Mouse (Mus musculus): ENCODE measurements around the gene Dclk1. TPM values are rescaled to one million over a fixed set of nuclear protein-coding genes. Genes with fewer than 3 reads are reported as not detected.

Gene Dclk1
- polyA plus RNA-seq, 1 experiment from 2014 or later: 47.6 TPM

DNA sequence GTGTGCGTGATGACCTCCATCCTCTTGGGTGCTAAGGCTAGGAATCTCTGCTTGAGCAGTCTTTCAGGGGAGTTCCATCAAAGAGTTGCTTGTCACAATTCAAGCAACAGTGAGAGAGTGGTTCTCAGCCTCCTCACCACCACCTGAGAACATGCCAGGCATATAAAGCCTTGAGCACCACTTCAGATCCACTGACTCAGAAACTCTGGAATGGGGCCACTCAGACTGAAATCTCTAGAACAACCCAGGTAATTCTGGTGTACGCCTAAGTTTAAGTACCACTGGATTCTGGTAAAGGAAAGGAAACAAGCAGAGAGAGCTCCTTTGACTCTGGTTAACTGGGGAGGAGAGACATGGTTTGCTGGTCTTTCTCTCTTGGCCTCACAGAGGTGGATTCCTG, 210.3 kb downstream of the Dclk1 start:
- WGBS: 82% methylated on average over 2 of the region's 2 CpGs
- DNase-seq (ENCODE audit: extremely low spot score, low spot score): no peak

DNA sequence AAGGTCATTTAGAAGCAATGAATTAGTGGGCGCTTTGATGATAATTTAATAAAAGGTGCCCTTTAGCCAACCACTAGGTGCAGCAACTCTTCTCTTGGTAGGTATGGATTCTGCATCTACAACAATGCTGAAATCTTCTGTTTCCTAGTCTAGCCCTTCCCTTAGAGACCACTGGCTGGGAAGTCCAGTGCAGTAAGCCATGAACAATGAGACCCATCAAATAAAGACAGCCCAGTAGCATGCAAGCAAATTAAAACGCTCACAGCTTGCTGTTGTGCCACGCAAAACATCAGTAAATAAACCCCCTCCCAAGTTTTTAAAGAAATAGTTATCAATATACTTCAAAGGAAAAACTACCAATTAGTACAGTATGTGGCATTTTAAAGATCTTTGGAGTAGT, 218.9 kb downstream of the Dclk1 start:
- H3K9me3 ChIP-seq: no peaks in the 10 kb centered on the region
- H3K27ac ChIP-seq: peak overlapping the region; percentile 77; the same call in 1 of the 2 replicates
- no peaks in the 10 kb centered on the region; the same call in 1 of the 2 replicates for H3K27me3 ChIP-seq (ENCODE audit: poor library complexity, severe bottlenecking)
- DNase-seq (ENCODE audit: extremely low spot score, low spot score): no peak
- peak overlapping the region; percentile 47; the same call in 1 of the 2 replicates for H3K4me3 ChIP-seq
- 50% methylated on average over 3 of the region's 3 CpGs for WGBS
- H3K36me3 ChIP-seq (replicated peaks): no peaks in the 10 kb centered on the region
- peaks cover 33% of the 10 kb centered on the region for H3K4me1 ChIP-seq

More for the DNA sequence above, 210.3 kb downstream of the Dclk1 start:
- Histone ChIP-seq H3K9me3 (no peaks in the 10 kb centered on the region), H3K4me1 (no peaks in the 10 kb centered on the region), H3K4me3 (no peak overlapping the region), H3K27ac (no peak overlapping the region), H3K36me3 (replicated peaks) (no peaks in the 10 kb centered on the region; the same call in 1 of the 2 replicates), H3K27me3 (ENCODE audit: poor library complexity, severe bottlenecking) (no peaks in the 10 kb centered on the region)

DNA sequence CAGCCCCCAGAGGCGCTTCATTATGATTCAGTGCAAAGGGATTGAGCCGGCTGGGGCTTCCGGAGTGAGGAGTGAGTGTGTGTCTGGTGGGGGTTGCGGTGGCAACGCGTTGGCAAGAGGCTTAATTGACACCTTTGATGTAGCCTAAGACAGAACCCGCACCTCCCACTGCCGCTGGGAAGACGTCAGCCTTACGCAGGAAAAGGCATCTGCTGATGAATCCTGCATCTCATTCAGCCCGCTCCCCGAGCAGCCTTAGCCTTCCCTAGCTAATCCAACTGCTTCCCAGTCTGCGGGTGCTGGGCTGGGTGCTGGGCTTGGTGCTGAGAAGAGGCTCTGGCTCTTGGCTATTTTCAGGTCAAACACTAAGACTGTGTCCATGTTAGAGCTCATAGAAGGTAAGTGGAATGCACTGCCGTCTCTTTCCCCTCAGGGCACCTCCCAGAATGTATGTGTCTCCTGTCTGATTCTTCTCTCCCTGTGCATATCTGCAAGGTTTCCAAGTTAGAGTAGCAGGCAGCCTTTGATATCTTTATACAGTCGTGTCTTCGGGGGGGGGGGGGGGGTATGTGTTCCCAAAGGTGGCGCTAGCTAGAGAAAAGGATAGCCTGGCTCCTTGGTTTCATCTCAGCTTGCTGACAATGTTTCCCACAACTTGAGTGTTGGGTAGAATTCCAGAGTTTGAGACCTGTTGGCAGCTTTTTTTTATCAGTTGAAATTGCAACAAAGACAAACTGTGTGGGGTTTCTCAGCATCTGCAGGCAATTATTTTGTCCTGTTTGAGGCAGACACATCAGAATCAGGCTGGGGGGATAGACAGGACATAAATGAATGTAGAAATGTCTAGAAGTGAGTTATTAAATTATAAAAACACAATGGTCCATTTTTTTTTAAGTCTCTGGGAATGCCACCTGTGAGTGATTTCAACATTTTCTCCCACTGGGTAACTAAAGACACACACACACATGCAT, 219.8 kb downstream of the Dclk1 start:
- Histone ChIP-seq H3K9me3 (no peaks in the 10 kb centered on the region), H3K36me3 (replicated peaks) (no peaks in the 10 kb centered on the region), H3K4me3 (peak overlapping the region; percentile 47), H3K27ac (peak overlapping the region; percentile 77), H3K27me3 (ENCODE audit: poor library complexity, severe bottlenecking) (no peaks in the 10 kb centered on the region; the same call in 1 of the 2 replicates), H3K4me1 (peaks cover 36% of the 10 kb centered on the region)
- WGBS: under 1% methylated on average over 17 of the region's 17 CpGs
- DNase-seq (ENCODE audit: extremely low spot score, low spot score): peak; percentile 73

DNA sequence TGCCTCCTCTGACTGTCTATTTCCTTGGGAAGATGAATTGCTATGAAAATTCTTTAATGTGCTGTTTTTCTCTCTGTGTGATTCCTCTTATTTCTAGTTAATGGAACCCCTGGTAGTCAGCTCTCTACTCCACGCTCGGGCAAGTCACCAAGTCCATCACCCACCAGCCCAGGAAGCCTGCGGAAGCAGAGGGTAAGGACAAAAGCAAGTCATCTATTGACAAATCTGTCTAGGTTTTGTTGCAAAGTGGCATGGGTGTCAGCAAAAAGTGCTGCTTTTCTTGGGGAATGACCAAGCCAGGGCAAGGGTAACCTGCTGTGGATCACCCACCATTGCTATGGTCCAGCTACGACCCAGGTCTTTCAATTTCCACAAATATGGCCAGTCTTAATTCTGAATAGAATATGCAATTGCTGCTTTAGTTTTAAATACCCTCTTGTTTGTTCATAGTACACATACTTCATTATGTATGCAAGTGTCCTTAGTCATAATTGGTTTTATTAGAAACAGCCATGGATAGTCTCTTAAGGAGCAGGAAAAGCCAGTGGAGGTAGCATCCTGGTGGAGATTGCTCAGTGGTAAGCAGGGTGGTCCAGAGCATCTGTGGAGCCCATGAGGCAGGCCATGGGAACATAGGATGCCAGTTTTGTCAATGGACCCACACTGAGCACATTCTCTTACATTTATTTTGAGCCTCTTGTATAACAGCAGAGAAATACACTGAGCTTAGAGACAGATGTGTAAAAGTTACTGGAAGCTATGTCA, 220.9 kb downstream of the Dclk1 start:
- peaks cover 36% of the 10 kb centered on the region for H3K4me1 ChIP-seq
- no peak for DNase-seq (ENCODE audit: extremely low spot score, low spot score)
- no peak overlapping the region for H3K4me3 ChIP-seq
- no peaks in the 10 kb centered on the region; the same call in 1 of the 2 replicates for H3K27me3 ChIP-seq (ENCODE audit: poor library complexity, severe bottlenecking)
- no peaks in the 10 kb centered on the region for H3K9me3 ChIP-seq
- H3K36me3 ChIP-seq (replicated peaks): no peaks in the 10 kb centered on the region
- WGBS: 92% methylated on average over 4 of the region's 4 CpGs
- no peak overlapping the region for H3K27ac ChIP-seq

DNA sequence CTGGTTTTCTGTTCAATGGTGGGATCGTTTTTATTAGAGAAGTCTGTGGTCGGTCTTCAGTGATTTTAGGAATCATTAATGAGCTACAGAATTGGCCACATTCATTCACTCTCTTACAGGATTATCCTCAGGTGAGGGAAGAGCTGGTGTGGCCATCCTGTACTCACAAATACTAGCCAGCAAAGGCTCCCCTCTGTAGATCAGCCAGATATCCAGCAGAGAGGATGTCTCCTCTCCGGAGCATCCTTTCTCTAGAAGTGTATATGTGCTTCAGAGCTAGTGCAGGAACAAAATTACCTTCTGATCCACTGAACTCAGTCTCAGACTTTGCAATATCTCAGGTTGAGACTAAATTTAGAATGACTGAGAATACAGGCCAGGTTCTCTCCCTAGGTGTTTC, 222.1 kb downstream of the Dclk1 start:
- no peak overlapping the region for H3K27ac ChIP-seq
- no peak for DNase-seq (ENCODE audit: extremely low spot score, low spot score)
- H3K36me3 ChIP-seq (replicated peaks): no peaks in the 10 kb centered on the region
- H3K27me3 ChIP-seq (ENCODE audit: poor library complexity, severe bottlenecking): no peaks in the 10 kb centered on the region; the same call in 1 of the 2 replicates
- H3K4me3 ChIP-seq: no peak overlapping the region
- H3K4me1 ChIP-seq: peaks cover 36% of the 10 kb centered on the region
- WGBS: 56% methylated on average over 3 of the region's 3 CpGs
- no peaks in the 10 kb centered on the region for H3K9me3 ChIP-seq

DNA sequence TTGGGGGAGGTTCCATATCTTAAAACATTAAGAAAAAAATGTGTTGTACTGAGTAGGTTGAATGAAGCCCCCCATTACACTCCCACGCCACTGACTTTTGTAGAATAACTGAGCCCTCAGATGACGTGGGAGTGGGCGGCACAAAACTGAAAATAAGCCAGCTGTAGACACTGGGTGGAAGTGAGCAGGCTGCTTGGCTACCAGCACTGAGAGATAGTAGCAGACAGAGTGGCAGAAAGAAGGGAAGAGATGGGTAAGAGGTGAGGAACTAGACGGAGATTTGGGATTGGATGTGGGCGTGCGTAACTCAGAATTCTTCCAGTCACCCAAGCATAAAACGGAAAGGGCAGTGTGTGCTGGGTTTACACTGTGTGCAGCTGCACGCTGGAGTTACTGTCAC, 223.6 kb downstream of the Dclk1 start:
- Histone ChIP-seq H3K36me3 (replicated peaks) (no peaks in the 10 kb centered on the region), H3K9me3 (no peaks in the 10 kb centered on the region), H3K4me1 (peaks cover 30% of the 10 kb centered on the region), H3K4me3 (no peak overlapping the region), H3K27me3 (ENCODE audit: poor library complexity, severe bottlenecking) (no peaks in the 10 kb centered on the region; the same call in 1 of the 2 replicates), H3K27ac (no peak overlapping the region)
- WGBS: 86% methylated on average over 8 of the region's 8 CpGs
- DNase-seq (ENCODE audit: extremely low spot score, low spot score): no peak

DNA sequence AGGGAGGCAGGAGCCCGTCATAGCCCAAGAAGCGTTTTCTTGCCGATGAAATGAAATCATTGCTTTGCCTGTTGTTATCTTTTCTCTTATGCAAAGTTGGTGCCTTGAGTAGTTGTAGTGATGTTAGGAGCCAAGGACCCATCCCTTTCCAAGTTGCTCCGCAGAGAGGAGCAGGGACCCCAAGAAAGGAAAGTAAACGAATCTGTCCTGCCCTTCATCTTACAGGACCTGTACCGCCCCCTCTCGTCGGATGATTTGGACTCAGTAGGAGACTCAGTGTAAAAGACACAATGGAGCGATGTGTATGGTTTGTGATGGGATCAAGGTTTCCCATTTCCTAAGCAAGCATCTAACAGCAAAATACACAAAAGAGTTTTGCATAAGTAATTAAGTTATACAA, 224.2 kb downstream of the Dclk1 start:
- Histone ChIP-seq H3K4me3 (no peak overlapping the region), H3K27me3 (ENCODE audit: poor library complexity, severe bottlenecking) (no peaks in the 10 kb centered on the region; the same call in 1 of the 2 replicates), H3K27ac (0 out of 2 replicates have a peak overlapping the region, but pooled peaks have one; percentile 30), H3K36me3 (replicated peaks) (no peaks in the 10 kb centered on the region), H3K4me1 (peaks cover 24% of the 10 kb centered on the region), H3K9me3 (no peaks in the 10 kb centered on the region)
- no peak for DNase-seq (ENCODE audit: extremely low spot score, low spot score)
- WGBS: 70% methylated on average over 9 of the region's 9 CpGs

DNA sequence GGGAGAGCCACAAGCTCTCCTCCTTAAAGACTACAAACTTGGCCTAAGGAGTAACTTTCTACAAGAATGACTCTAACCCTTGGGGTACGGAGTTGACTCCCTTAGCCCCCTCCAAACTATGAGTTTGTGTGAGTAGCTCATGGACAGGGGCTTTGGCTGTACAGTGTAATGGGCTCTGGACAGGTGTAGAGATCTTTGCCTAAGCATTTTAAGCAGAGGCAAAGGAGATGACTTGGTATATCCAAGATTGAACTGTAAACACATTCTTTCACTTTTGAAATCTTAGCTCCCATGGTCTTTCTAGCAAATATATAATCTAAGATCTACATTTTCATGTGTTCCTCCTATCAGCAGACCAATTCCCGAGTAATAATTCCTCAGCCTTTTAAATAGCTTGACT, 229.9 kb downstream of the Dclk1 start, which contains the start of gene Gm21954:
Gene Gm21954, minus strand, starts transcription at position 101 of the 400 bp plus-strand sequence.
- no peaks in the 10 kb centered on the region for H3K27me3 ChIP-seq (ENCODE audit: poor library complexity, severe bottlenecking)
- WGBS: 91% methylated on average over 2 of the region's 2 CpGs
- no peak for DNase-seq (ENCODE audit: extremely low spot score, low spot score)

DNA sequence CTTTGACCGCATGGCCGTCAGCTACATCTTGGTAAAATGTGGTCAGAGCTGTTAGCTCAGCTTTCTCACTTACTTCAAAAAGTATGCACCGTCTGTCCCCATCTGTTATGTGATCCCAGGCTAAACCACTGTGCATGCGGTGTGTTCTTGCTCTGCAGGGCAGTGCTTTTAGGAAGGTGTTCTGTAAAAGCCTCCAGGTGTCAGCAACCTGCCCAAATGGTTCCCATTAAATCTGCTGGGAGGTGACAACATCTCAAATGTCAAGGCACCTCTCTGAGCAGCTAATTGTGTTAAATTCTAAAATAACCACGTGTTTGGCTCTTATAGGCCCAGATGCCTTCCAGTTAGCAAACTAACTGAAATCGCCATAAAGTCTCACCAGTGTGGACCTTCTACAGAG, 231.0 kb downstream of the Dclk1 start:
- Histone ChIP-seq H3K27me3 (ENCODE audit: poor library complexity, severe bottlenecking) (no peaks in the 10 kb centered on the region), H3K4me1 (peaks cover 14% of the 10 kb centered on the region), H3K36me3 (replicated peaks) (no peaks in the 10 kb centered on the region), H3K9me3 (no peaks in the 10 kb centered on the region), H3K27ac (no peak overlapping the region), H3K4me3 (no peak overlapping the region)
- 80% methylated on average over 6 of the region's 6 CpGs for WGBS
- no peak for DNase-seq (ENCODE audit: extremely low spot score, low spot score)

More for the DNA sequence above, 229.9 kb downstream of the Dclk1 start, which contains the start of gene Gm21954:
- H3K36me3 ChIP-seq (replicated peaks): no peaks in the 10 kb centered on the region
- no peaks in the 10 kb centered on the region for H3K9me3 ChIP-seq
- H3K4me3 ChIP-seq: no peak within 1 kb of the TSS
- peaks cover 14% of the 10 kb centered on the region for H3K4me1 ChIP-seq
- no peak within 1 kb of the TSS for H3K27ac ChIP-seq

DNA sequence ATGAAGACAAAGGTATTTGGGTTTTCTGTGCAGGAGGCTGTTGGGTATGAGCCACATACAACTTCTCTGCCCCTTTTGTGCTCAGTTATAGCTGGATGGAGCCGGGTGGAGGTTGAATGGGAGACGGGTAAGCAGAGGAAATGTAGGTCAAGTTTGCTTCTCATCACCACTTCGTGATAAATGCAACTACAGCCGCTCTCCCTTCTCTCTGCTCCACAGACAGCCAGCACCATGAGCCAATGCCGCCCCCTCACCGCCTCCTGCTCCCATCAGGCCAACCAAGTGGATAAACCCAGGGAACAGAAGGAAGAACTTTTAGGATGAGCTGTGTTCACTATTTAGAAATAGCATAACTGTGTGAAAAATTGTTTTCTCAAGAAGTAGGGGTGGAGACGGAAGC, 234.5 kb downstream of the Dclk1 start:
- Histone ChIP-seq H3K4me3 (no peak overlapping the region), H3K27ac (no peak overlapping the region), H3K9me3 (no peaks in the 10 kb centered on the region), H3K4me1 (peaks cover 18% of the 10 kb centered on the region), H3K36me3 (replicated peaks) (no peaks in the 10 kb centered on the region), H3K27me3 (ENCODE audit: poor library complexity, severe bottlenecking) (no peaks in the 10 kb centered on the region)
- 96% methylated on average over 7 of the region's 7 CpGs for WGBS
- no peak for DNase-seq (ENCODE audit: extremely low spot score, low spot score)

DNA sequence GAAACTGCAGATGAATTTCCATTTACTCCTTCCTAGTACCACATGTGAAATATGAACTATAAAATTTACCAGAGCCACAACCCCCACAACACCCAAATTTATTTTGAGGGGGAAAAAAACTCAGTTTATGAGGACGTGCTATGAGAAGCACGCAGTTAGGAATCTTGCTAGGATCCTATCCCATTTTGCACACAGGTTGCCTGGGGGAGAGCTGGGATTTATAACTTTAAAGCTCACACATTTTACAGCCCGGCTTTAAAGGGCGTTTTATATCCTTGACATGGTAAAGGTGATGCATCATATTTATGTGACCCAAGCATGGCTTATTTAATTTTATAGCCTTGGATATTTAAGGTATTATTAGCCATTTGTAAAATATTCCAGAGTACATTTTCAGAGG, 237.1 kb downstream of the Dclk1 start:
- DNase-seq (ENCODE audit: extremely low spot score, low spot score): no peak
- H3K36me3 ChIP-seq (replicated peaks): no peaks in the 10 kb centered on the region
- H3K4me3 ChIP-seq: no peak overlapping the region
- 87% methylated on average over 4 of the region's 4 CpGs for WGBS
- H3K27me3 ChIP-seq (ENCODE audit: poor library complexity, severe bottlenecking): no peaks in the 10 kb centered on the region
- no peak overlapping the region for H3K27ac ChIP-seq
- no peaks in the 10 kb centered on the region for H3K9me3 ChIP-seq
- H3K4me1 ChIP-seq: peaks cover 10% of the 10 kb centered on the region

DNA sequence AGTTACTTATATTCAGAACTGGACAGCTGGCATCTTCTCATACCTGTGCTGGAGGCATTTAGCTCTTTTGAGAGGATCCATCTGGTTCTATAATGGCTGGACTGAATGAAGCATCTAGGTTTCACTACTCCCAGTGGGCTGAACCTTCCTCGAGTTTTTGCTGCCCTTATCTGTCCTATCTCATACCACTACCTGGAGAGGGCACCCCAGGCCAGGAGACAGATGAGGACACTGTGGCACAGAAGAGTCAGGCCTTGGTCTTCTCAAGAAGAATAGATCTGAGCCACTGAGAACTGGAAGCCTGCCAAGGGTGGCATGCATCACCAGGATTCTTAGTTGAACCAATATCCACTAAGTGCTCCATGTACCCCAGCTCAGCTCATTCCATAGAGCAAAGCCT, 239.0 kb downstream of the Dclk1 start:
- no peak for DNase-seq (ENCODE audit: extremely low spot score, low spot score)
- 63% methylated on average over 1 of the region's 1 CpGs for WGBS
- no peaks in the 10 kb centered on the region for H3K27me3 ChIP-seq (ENCODE audit: poor library complexity, severe bottlenecking)
- no peaks in the 10 kb centered on the region for H3K9me3 ChIP-seq
- H3K27ac ChIP-seq: no peak overlapping the region
- H3K4me1 ChIP-seq: peaks cover 4% of the 10 kb centered on the region
- no peaks in the 10 kb centered on the region for H3K36me3 ChIP-seq (replicated peaks)
- no peak overlapping the region for H3K4me3 ChIP-seq
